Mouse (Mus musculus): ENCODE data around the gene Zcchc7.

DNA sequence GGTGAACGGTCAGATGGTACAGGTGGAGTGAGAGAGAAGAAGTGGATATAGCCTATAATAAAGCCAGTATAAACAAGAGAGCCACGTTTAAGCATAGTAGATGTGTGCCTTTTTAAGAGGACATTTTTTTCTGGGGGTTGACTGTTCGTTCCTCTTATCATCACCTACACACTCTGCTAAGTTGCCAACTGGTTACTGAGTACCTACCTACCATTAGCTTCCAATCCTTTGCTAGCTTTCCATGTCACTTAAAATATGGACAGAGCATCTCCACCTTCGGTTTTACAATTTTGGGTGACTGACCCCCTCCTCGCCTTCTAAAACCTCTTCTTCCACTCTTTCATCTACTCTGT, 167.4 kb downstream of the Zcchc7 start:
- TF ChIP-seq CTCF (IDR thresholded peaks at IDR 0.05; ENCODE audit: borderline replicate concordance, extremely low read depth, insufficient read depth, insufficient read length) = no peak
- no peak for TF ChIP-seq POLR2A (IDR thresholded peaks at IDR 0.05; ENCODE audit: borderline replicate concordance, extremely low read depth, insufficient read depth, insufficient read length, poor library complexity, severe bottlenecking)
